Mouse (Mus musculus): ENCODE measurements around the gene Ace3. TPM values are rescaled to one million over a fixed set of nuclear protein-coding genes. Genes with fewer than 3 reads are reported as not detected.
"Not testable (repeated sequence)": the region's sequence is repeated elsewhere in the genome, so short reads cannot be mapped to it uniquely, and the experiment has no call there.

Ace3 gene
- polyA plus RNA-seq, 1 experiment from 2014 or later = not detected

- Histone ChIP-seq H3K27ac (ENCODE audit: low read depth, low read length) (no peak overlapping the region), H3K36me3 (ENCODE audit: control insufficient read depth, insufficient read depth, low read length) (no peaks in the 10 kb centered on the region), H3K4me3 (ENCODE audit: low read depth, low read length) (no peak overlapping the region), H3K9ac (ENCODE audit: low read depth, low read length) (no peak overlapping the region), H3K9me3 (replicated peaks; ENCODE audit: control insufficient read depth, low read length) (no peaks in the 10 kb centered on the region), H3K4me2 (no peak overlapping the region), H3K4me1 (ENCODE audit: control insufficient read depth, insufficient read depth, low read length) (peaks cover 14% of the 10 kb centered on the region), H3K27me3 (ENCODE audit: control insufficient read depth, insufficient read depth, low read length) (peaks cover 25% of the 10 kb centered on the region)
- 78% methylated on average over 5 of the region's 5 CpGs for WGBS (ENCODE audit: insufficient replicate concordance)
- no peak for ATAC-seq (replicated peaks; ENCODE audit: insufficient number of reproducible peaks, low FRiP score, low TSS enrichment)
Observed at GRCm38 (mm10) chr11:106016440-106016839, 22.0 kb downstream of the Ace3 start.

GRCm38 (mm10) chr11:106020051-106020763 is 25.7 kb downstream of the Ace3 start:
- Histone ChIP-seq H3K4me3 (ENCODE audit: low read depth, low read length) (peak overlapping the region; percentile 38), H3K27ac (ENCODE audit: low read depth, low read length) (no peak overlapping the region), H3K4me1 (ENCODE audit: control insufficient read depth, insufficient read depth, low read length) (peaks cover 11% of the 10 kb centered on the region), H3K36me3 (ENCODE audit: control insufficient read depth, insufficient read depth, low read length) (no peaks in the 10 kb centered on the region), H3K4me2 (peak overlapping the region; percentile 76), H3K9me3 (replicated peaks; ENCODE audit: control insufficient read depth, low read length) (no peaks in the 10 kb centered on the region), H3K27me3 (ENCODE audit: control insufficient read depth, insufficient read depth, low read length) (peaks cover 20% of the 10 kb centered on the region), H3K9ac (ENCODE audit: low read depth, low read length) (0 out of 2 replicates have a peak overlapping the region, but pooled peaks have one; percentile 34)
- no peak; the same call in 1 of the 2 replicates for ATAC-seq (replicated peaks; ENCODE audit: insufficient number of reproducible peaks, low FRiP score, low TSS enrichment)
- WGBS (ENCODE audit: insufficient replicate concordance) = 1% methylated on average over 50 of the region's 50 CpGs

GRCm38 (mm10) chr11:106025774-106026173 is 31.3 kb downstream of the Ace3 start:
- no peaks in the 10 kb centered on the region for H3K4me1 ChIP-seq (ENCODE audit: control insufficient read depth, insufficient read depth, low read length)
- WGBS (ENCODE audit: insufficient replicate concordance) = 50% methylated on average over 3 of the region's 3 CpGs
- H3K36me3 ChIP-seq (ENCODE audit: control insufficient read depth, insufficient read depth, low read length) = no peaks in the 10 kb centered on the region
- H3K9me3 ChIP-seq (replicated peaks; ENCODE audit: control insufficient read depth, low read length) = no peaks in the 10 kb centered on the region
- no peak overlapping the region for H3K27ac ChIP-seq (ENCODE audit: low read depth, low read length)
- H3K9ac ChIP-seq (ENCODE audit: low read depth, low read length) = no peak overlapping the region
- H3K4me2 ChIP-seq = no peak overlapping the region
- no peak for ATAC-seq (replicated peaks; ENCODE audit: insufficient number of reproducible peaks, low FRiP score, low TSS enrichment)
- peaks cover 5% of the 10 kb centered on the region for H3K27me3 ChIP-seq (ENCODE audit: control insufficient read depth, insufficient read depth, low read length)
- H3K4me3 ChIP-seq (ENCODE audit: low read depth, low read length) = no peak overlapping the region

- no peak for ATAC-seq (replicated peaks; ENCODE audit: insufficient number of reproducible peaks, low FRiP score, low TSS enrichment)
- Histone ChIP-seq H3K9ac (ENCODE audit: low read depth, low read length) (no peak overlapping the region), H3K36me3 (ENCODE audit: control insufficient read depth, insufficient read depth, low read length) (no peaks in the 10 kb centered on the region), H3K9me3 (replicated peaks; ENCODE audit: control insufficient read depth, low read length) (no peaks in the 10 kb centered on the region), H3K4me2 (no peak overlapping the region), H3K27ac (ENCODE audit: low read depth, low read length) (no peak overlapping the region), H3K4me3 (ENCODE audit: low read depth, low read length) (no peak overlapping the region), H3K27me3 (ENCODE audit: control insufficient read depth, insufficient read depth, low read length) (no peaks in the 10 kb centered on the region), H3K4me1 (ENCODE audit: control insufficient read depth, insufficient read depth, low read length) (no peaks in the 10 kb centered on the region)
- 32% methylated on average over 10 of the region's 11 CpGs for WGBS (ENCODE audit: insufficient replicate concordance)
Observed at GRCm38 (mm10) chr11:106026465-106027151, 32.1 kb downstream of the Ace3 start.

- WGBS (ENCODE audit: insufficient replicate concordance) = 84% methylated on average over 5 of the region's 5 CpGs
- Histone ChIP-seq H3K36me3 (ENCODE audit: control insufficient read depth, insufficient read depth, low read length) (no peaks in the 10 kb centered on the region), H3K4me3 (ENCODE audit: low read depth, low read length) (no peak overlapping the region), H3K27me3 (ENCODE audit: control insufficient read depth, insufficient read depth, low read length) (no peaks in the 10 kb centered on the region), H3K4me2 (no peak overlapping the region), H3K4me1 (ENCODE audit: control insufficient read depth, insufficient read depth, low read length) (no peaks in the 10 kb centered on the region), H3K9ac (ENCODE audit: low read depth, low read length) (no peak overlapping the region), H3K27ac (ENCODE audit: low read depth, low read length) (no peak overlapping the region), H3K9me3 (replicated peaks; ENCODE audit: control insufficient read depth, low read length) (no peaks in the 10 kb centered on the region)
- ATAC-seq (replicated peaks; ENCODE audit: insufficient number of reproducible peaks, low FRiP score, low TSS enrichment) = no peak
Observed at GRCm38 (mm10) chr11:106027607-106028006, 33.1 kb downstream of the Ace3 start.

GRCm38 (mm10) chr11:106032074-106032473 is 37.6 kb downstream of the Ace3 start:
- not testable (repeated sequence) for H3K4me2 ChIP-seq; H3K4me1 ChIP-seq (ENCODE audit: control insufficient read depth, insufficient read depth, low read length); H3K9ac ChIP-seq (ENCODE audit: low read depth, low read length); H3K9me3 ChIP-seq (replicated peaks; ENCODE audit: control insufficient read depth, low read length); H3K36me3 ChIP-seq (ENCODE audit: control insufficient read depth, insufficient read depth, low read length); ATAC-seq (replicated peaks; ENCODE audit: insufficient number of reproducible peaks, low FRiP score, low TSS enrichment); H3K27ac ChIP-seq (ENCODE audit: low read depth, low read length); H3K27me3 ChIP-seq (ENCODE audit: control insufficient read depth, insufficient read depth, low read length)
- H3K4me3 ChIP-seq (ENCODE audit: low read depth, low read length) = peak overlapping the region; percentile 34
- WGBS (ENCODE audit: insufficient replicate concordance) = 59% methylated on average over 1 of the region's 25 CpGs

- 38% methylated on average over 11 of the region's 11 CpGs for WGBS (ENCODE audit: insufficient replicate concordance)
- Histone ChIP-seq H3K9me3 (replicated peaks; ENCODE audit: control insufficient read depth, low read length) (no peaks in the 10 kb centered on the region), H3K4me1 (ENCODE audit: control insufficient read depth, insufficient read depth, low read length) (peaks cover 9% of the 10 kb centered on the region), H3K36me3 (ENCODE audit: control insufficient read depth, insufficient read depth, low read length) (no peaks in the 10 kb centered on the region), H3K4me3 (ENCODE audit: low read depth, low read length) (peak overlapping the region; percentile 25; the same call in 1 of the 2 replicates), H3K4me2 (peak overlapping the region; percentile 50), H3K27ac (ENCODE audit: low read depth, low read length) (peak overlapping the region; percentile 18), H3K27me3 (ENCODE audit: control insufficient read depth, insufficient read depth, low read length) (no peaks in the 10 kb centered on the region), H3K9ac (ENCODE audit: low read depth, low read length) (peak overlapping the region; percentile 47; the same call in 1 of the 2 replicates)
- no peak for ATAC-seq (replicated peaks; ENCODE audit: insufficient number of reproducible peaks, low FRiP score, low TSS enrichment)
Observed at GRCm38 (mm10) chr11:106033491-106033919, 39.0 kb downstream of the Ace3 start.

GRCm38 (mm10) chr11:106034986-106035385 is 40.5 kb downstream of the Ace3 start:
- no peak for ATAC-seq (replicated peaks; ENCODE audit: insufficient number of reproducible peaks, low FRiP score, low TSS enrichment)
- Histone ChIP-seq H3K9me3 (replicated peaks; ENCODE audit: control insufficient read depth, low read length) (no peaks in the 10 kb centered on the region), H3K27me3 (ENCODE audit: control insufficient read depth, insufficient read depth, low read length) (no peaks in the 10 kb centered on the region), H3K27ac (ENCODE audit: low read depth, low read length) (no peak overlapping the region), H3K4me1 (ENCODE audit: control insufficient read depth, insufficient read depth, low read length) (peaks cover 11% of the 10 kb centered on the region), H3K9ac (ENCODE audit: low read depth, low read length) (no peak overlapping the region), H3K4me3 (ENCODE audit: low read depth, low read length) (no peak overlapping the region), H3K4me2 (no peak overlapping the region), H3K36me3 (ENCODE audit: control insufficient read depth, insufficient read depth, low read length) (no peaks in the 10 kb centered on the region)
- WGBS (ENCODE audit: insufficient replicate concordance) = 84% methylated on average over 9 of the region's 9 CpGs
